Mouse (Mus musculus) spleen, adult 2 months (tissue): ENCODE data around the gene Mpdu1. TPM values are rescaled to one million over a fixed set of nuclear protein-coding genes. Genes with fewer than 3 reads are reported as not detected.

ENCODE experiments used
- DNase-seq, 2 experiments: peaks; one replicate each; pipeline versions ENCODE4 v3.0.0 to v3.0.0-alpha.2; 2012 to 2021; ENCODE audit warnings: low spot score in 2 of 2, low read depth in 1 of 2
- H3K27ac ChIP-seq: fragments of 200-500 bp; 2 replicates; pipeline ENCODE4 v1.5.1; 2012; ENCODE audit warnings: low read length, inconsistent platforms; ENCODE audit not compliant: insufficient read depth
- H3K27me3 ChIP-seq: fragments of 200-500 bp; 2 replicates; pipeline ENCODE4 v1.6.1; 2012; ENCODE audit warnings: mild to moderate bottlenecking, moderate library complexity, low read length, inconsistent platforms; ENCODE audit not compliant: control insufficient read depth, insufficient read depth
- H3K36me3 ChIP-seq: fragments of 200-500 bp; 2 replicates; pipeline ENCODE4 v1.6.1; 2012; ENCODE audit warnings: mild to moderate bottlenecking, low read length, inconsistent platforms; ENCODE audit not compliant: control insufficient read depth, insufficient read depth
- H3K4me1 ChIP-seq: fragments of 200-500 bp; 2 replicates; pipeline ENCODE4 v1.6.1; 2011; ENCODE audit warnings: inconsistent platforms; ENCODE audit not compliant: control insufficient read depth, insufficient read depth, insufficient read length
- H3K4me3 ChIP-seq: fragments of 200-500 bp; 2 replicates; pipeline ENCODE4 v1.5.1; 2011; ENCODE audit warnings: mild to moderate bottlenecking, inconsistent platforms; ENCODE audit not compliant: insufficient read depth, insufficient read length; ENCODE audit errors: extremely low read depth
- CTCF ChIP-seq: fragments of 200-500 bp; IDR thresholded peaks from 2 replicates; pipeline ENCODE4 v1.5.1; 2011; ENCODE audit warnings: mild to moderate bottlenecking, inconsistent platforms; ENCODE audit not compliant: insufficient read depth, insufficient read length, insufficient replicate concordance; ENCODE audit errors: extremely low read depth
- POLR2A ChIP-seq: fragments of 200-500 bp; IDR thresholded peaks from 2 replicates; pipeline ENCODE4 v1.6.1; 2011; ENCODE audit warnings: low read depth, low read length, inconsistent platforms
- WGBS: fragments of 180-500 bp; shearing (Covaris S2); methylation state at CpG from one replicate; pipeline ENCODE4 v1.1.7; 2018; 5-methylcytosine and 5-hydroxymethylcytosine counted together
- polyA plus RNA-seq: library from polyadenylated mRNA; depleted of rRNA; stranded (reverse); fragments of >200 nt; gene quantifications from 2 replicates; pipeline ENCODE4 v1.2.3, GENCODE M21; 2012; rRNA removed

The Mpdu1 gene
- 63.6 and 74.2 TPM in 2 replicates for polyA plus RNA-seq

- TF ChIP-seq CTCF (peak; percentile 25; the same call in 1 of the 2 replicates), POLR2A (peak; percentile 78)
- H3K36me3 ChIP-seq: peaks cover 14% of the 10 kb centered on the region
- H3K4me3 ChIP-seq: peak within 1 kb of the TSS; percentile 91
- peak; percentile 91 to 95 for DNase-seq
- H3K27me3 ChIP-seq: no peaks in the 10 kb centered on the region
- H3K4me1 ChIP-seq: peaks cover 8% of the 10 kb centered on the region; the same call in 1 of the 2 replicates
- WGBS: under 1% methylated on average over 48 of the region's 48 CpGs
- peak within 1 kb of the TSS; percentile 98 for H3K27ac ChIP-seq
Observed at GRCm38 (mm10) chr11:69662213-69662966, at the start of gene Mpdu1. Mpdu1 (minus strand) TSS chr11:69662642.

GRCm38 (mm10) chr11:69711082-69711481, 48.6 kb upstream of the Mpdu1 start:
- DNase-seq: no peak
- Histone ChIP-seq H3K27ac (no peak overlapping the region), H3K27me3 (no peaks in the 10 kb centered on the region), H3K4me1 (no peaks in the 10 kb centered on the region), H3K4me3 (no peak overlapping the region), H3K36me3 (no peaks in the 10 kb centered on the region)
- TF ChIP-seq POLR2A (no peak), CTCF (no peak)
- WGBS: 90% methylated on average over 2 of the region's 2 CpGs

GRCm38 (mm10) chr11:69710470-69710869, 48.0 kb upstream of the Mpdu1 start:
- TF ChIP-seq CTCF (no peak), POLR2A (no peak)
- WGBS: 85% methylated on average over 3 of the region's 3 CpGs
- Histone ChIP-seq H3K27me3 (no peaks in the 10 kb centered on the region), H3K27ac (no peak overlapping the region), H3K4me3 (no peak overlapping the region), H3K4me1 (no peaks in the 10 kb centered on the region), H3K36me3 (no peaks in the 10 kb centered on the region)
- DNase-seq: no peak

- H3K27ac ChIP-seq: no peak overlapping the region
- no peak for DNase-seq
- H3K27me3 ChIP-seq: no peaks in the 10 kb centered on the region
- H3K4me1 ChIP-seq: no peaks in the 10 kb centered on the region
- TF ChIP-seq CTCF (no peak), POLR2A (no peak)
- 68% methylated on average over 11 of the region's 11 CpGs for WGBS
- no peaks in the 10 kb centered on the region for H3K36me3 ChIP-seq
- H3K4me3 ChIP-seq: no peak overlapping the region
Observed at GRCm38 (mm10) chr11:69709554-69710446, 47.4 kb upstream of the Mpdu1 start.

GRCm38 (mm10) chr11:69708614-69709265, 46.3 kb upstream of the Mpdu1 start:
- no peaks in the 10 kb centered on the region for H3K36me3 ChIP-seq
- H3K4me3 ChIP-seq: no peak overlapping the region
- no peaks in the 10 kb centered on the region for H3K4me1 ChIP-seq
- TF ChIP-seq CTCF (no peak), POLR2A (no peak)
- WGBS: 81% methylated on average over 3 of the region's 3 CpGs
- no peak overlapping the region for H3K27ac ChIP-seq
- H3K27me3 ChIP-seq: no peaks in the 10 kb centered on the region
- no peak for DNase-seq

- no peak for DNase-seq
- H3K27me3 ChIP-seq: no peaks in the 10 kb centered on the region
- 91% methylated on average over 4 of the region's 4 CpGs for WGBS
- TF ChIP-seq POLR2A (no peak), CTCF (no peak)
- no peaks in the 10 kb centered on the region for H3K36me3 ChIP-seq
- no peak overlapping the region for H3K27ac ChIP-seq
- no peak overlapping the region for H3K4me3 ChIP-seq
- H3K4me1 ChIP-seq: no peaks in the 10 kb centered on the region
Observed at GRCm38 (mm10) chr11:69707873-69708381, 45.5 kb upstream of the Mpdu1 start.

GRCm38 (mm10) chr11:69707480-69707847, 45.0 kb upstream of the Mpdu1 start:
- H3K27ac ChIP-seq: no peak overlapping the region
- DNase-seq: no peak
- no peaks in the 10 kb centered on the region for H3K27me3 ChIP-seq
- TF ChIP-seq POLR2A (no peak), CTCF (no peak)
- H3K4me1 ChIP-seq: no peaks in the 10 kb centered on the region
- no peak overlapping the region for H3K4me3 ChIP-seq
- H3K36me3 ChIP-seq: no peaks in the 10 kb centered on the region
- WGBS: 95% methylated on average over 4 of the region's 4 CpGs
